Mouse (Mus musculus) embryonic facial prominence, embryonic 12.5 days (tissue): ENCODE data around the gene Lin7a. TPM values are rescaled to one million over a fixed set of nuclear protein-coding genes. Genes with fewer than 3 reads are reported as not detected.

Experiments used
- ATAC-seq: fragments of 200-750 bp; cut with Nextera tagmentation; 2 replicates; pipeline ENCODE4 v1.8.0; 2017; ENCODE audit not compliant: insufficient number of reproducible peaks, insufficient read depth, low FRiP score, low TSS enrichment
- H3K27ac ChIP-seq: fragments of 300-500 bp; sonication (generic); 2 replicates; pipeline ENCODE4 v1.5.1; 2016; ENCODE audit warnings: mild to moderate bottlenecking
- H3K27me3 ChIP-seq: fragments of 300-500 bp; sonication (generic); 2 replicates; pipeline ENCODE4 v1.6.1; 2016; ENCODE audit warnings: mild to moderate bottlenecking, moderate library complexity
- H3K36me3 ChIP-seq: fragments of 300-500 bp; sonication (generic); 2 replicates; pipeline ENCODE4 v1.6.1; 2016; ENCODE audit warnings: mild to moderate bottlenecking
- H3K4me1 ChIP-seq: fragments of 300-500 bp; sonication (generic); 2 replicates; pipeline ENCODE4 v1.6.1; 2016
- H3K4me2 ChIP-seq: fragments of 300-500 bp; sonication (generic); replicated peaks from 2 replicates; pipeline ENCODE4 v1.6.1; 2016; ENCODE audit warnings: mild to moderate bottlenecking, moderate library complexity
- H3K4me3 ChIP-seq: fragments of 300-500 bp; sonication (generic); 2 replicates; pipeline ENCODE4 v1.5.1; 2016; ENCODE audit warnings: mild to moderate bottlenecking
- H3K9ac ChIP-seq: fragments of 300-500 bp; sonication (generic); 2 replicates; pipeline ENCODE4 v1.6.1; 2016; ENCODE audit warnings: mild to moderate bottlenecking, moderate library complexity
- H3K9me3 ChIP-seq: fragments of 300-500 bp; sonication (generic); 2 replicates; pipeline ENCODE4 v1.6.1; 2016; ENCODE audit warnings: mild to moderate bottlenecking, moderate library complexity
- WGBS: fragments of 180-500 bp; shearing (Covaris S2); methylation state at CpG from one replicate; pipeline ENCODE4 v1.1.7; 2016; 5-methylcytosine and 5-hydroxymethylcytosine counted together
- polyA plus RNA-seq: library from polyadenylated mRNA; unstranded; fragments of >200 nt; fragmentation: Nextera tagmentation; extraction: Ambion mirVana; gene quantifications from 2 replicates; pipeline ENCODE4 v1.2.1, GENCODE M21; 2016

The Lin7a gene
- polyA plus RNA-seq, 1 experiment from 2014 or later: 9.9 TPM

- H3K4me3 ChIP-seq: no peak overlapping the region
- H3K36me3 ChIP-seq: no peaks in the 10 kb centered on the region
- H3K9me3 ChIP-seq: no peaks in the 10 kb centered on the region
- no peaks in the 10 kb centered on the region for H3K4me1 ChIP-seq
- no peak overlapping the region for H3K9ac ChIP-seq
- no peak overlapping the region for H3K27ac ChIP-seq
- no peak overlapping the region for H3K4me2 ChIP-seq
- WGBS: 81% methylated on average over 2 of the region's 2 CpGs
- H3K27me3 ChIP-seq: no peaks in the 10 kb centered on the region
- no peak for ATAC-seq
Observed at GRCm38 (mm10) chr10:107245961-107246460, 25.5 kb upstream of the Lin7a start.

DNA sequence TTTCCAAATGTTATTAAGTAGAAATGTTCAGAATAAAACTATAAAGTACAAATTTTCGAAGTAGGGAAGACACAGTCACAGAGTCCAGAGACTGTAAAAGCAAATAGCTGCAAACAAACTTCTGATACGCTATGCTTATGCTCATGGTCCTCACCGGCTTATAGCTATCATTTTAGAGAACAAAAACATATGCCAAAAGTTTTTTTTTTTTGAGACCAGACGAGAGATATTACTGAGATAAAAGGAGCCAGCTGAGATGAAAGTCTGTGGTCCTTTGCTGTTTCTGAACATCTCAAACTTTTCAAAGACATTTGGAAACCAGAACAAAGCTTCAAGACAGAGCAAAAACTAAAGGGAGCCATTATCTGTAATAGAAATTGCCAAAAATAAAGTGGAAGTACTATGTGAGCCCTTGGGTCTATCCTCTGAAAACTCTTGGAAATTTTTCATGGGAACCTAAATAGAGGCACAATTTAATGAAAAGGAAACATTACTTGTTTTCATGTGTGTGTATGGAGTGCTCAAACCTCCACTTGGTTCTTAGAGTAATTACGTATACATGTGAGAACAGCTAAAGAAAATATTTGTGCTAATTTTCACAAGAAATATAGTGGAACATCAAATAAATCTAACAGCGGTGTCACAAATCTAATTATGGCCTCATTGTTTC lies 24.4 kb upstream of the Lin7a start:
- Histone ChIP-seq H3K27me3 (no peaks in the 10 kb centered on the region), H3K27ac (no peak overlapping the region), H3K4me3 (no peak overlapping the region), H3K9ac (no peak overlapping the region), H3K4me2 (no peak overlapping the region), H3K36me3 (no peaks in the 10 kb centered on the region), H3K9me3 (no peaks in the 10 kb centered on the region), H3K4me1 (no peaks in the 10 kb centered on the region)
- WGBS: 71% methylated on average over 6 of the region's 6 CpGs
- ATAC-seq: no peak

GRCm38 (mm10) chr10:107248481-107248880 lies 23.0 kb upstream of the Lin7a start:
- ATAC-seq: no peak
- 88% methylated on average over 8 of the region's 8 CpGs for WGBS
- H3K9me3 ChIP-seq: no peaks in the 10 kb centered on the region
- no peak overlapping the region for H3K9ac ChIP-seq
- no peak overlapping the region for H3K27ac ChIP-seq
- no peak overlapping the region for H3K4me3 ChIP-seq
- no peaks in the 10 kb centered on the region for H3K27me3 ChIP-seq
- no peaks in the 10 kb centered on the region for H3K4me1 ChIP-seq
- no peak overlapping the region for H3K4me2 ChIP-seq
- H3K36me3 ChIP-seq: no peaks in the 10 kb centered on the region

GRCm38 (mm10) chr10:107249056-107249455 lies 22.4 kb upstream of the Lin7a start:
- no peaks in the 10 kb centered on the region for H3K4me1 ChIP-seq
- H3K27me3 ChIP-seq: no peaks in the 10 kb centered on the region
- ATAC-seq: no peak
- H3K27ac ChIP-seq: no peak overlapping the region
- H3K4me2 ChIP-seq: no peak overlapping the region
- no peaks in the 10 kb centered on the region for H3K9me3 ChIP-seq
- no peak overlapping the region for H3K9ac ChIP-seq
- no peaks in the 10 kb centered on the region for H3K36me3 ChIP-seq
- WGBS: 85% methylated on average over 7 of the region's 7 CpGs
- H3K4me3 ChIP-seq: no peak overlapping the region

DNA sequence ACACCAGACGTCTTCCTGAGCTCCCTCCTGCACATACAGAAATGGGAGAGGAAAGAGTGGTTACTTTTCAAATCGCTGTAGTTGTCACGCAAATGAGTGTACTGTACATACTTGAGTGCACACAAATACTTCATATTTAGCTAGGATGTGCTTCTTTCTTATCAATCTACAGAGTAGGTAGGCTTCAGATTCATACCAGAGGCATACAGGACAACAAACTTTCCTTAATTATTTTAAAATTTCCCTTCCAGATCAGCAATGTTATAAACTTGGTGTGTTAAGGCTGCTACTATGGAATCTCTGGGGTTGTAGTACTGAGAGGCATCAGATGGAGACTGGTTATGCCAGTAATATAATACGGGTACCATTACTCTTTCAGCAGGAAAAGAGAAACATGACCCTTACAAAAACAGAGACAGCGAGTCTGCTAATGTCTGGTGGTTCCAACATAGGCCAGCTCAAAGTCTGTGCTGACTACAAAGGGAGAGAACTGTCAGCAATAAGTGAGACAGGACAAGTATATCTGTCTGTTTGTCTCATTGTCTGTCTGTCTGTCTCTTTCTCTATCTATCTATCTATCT lies 21.8 kb upstream of the Lin7a start:
- H3K9me3 ChIP-seq: no peaks in the 10 kb centered on the region
- WGBS: 46% methylated on average over 5 of the region's 5 CpGs

GRCm38 (mm10) chr10:107250346-107251210 lies 20.9 kb upstream of the Lin7a start:
- Histone ChIP-seq H3K27ac (no peak overlapping the region), H3K9ac (no peak overlapping the region), H3K4me1 (no peaks in the 10 kb centered on the region), H3K36me3 (no peaks in the 10 kb centered on the region), H3K9me3 (no peaks in the 10 kb centered on the region), H3K27me3 (no peaks in the 10 kb centered on the region), H3K4me3 (no peak overlapping the region), H3K4me2 (no peak overlapping the region)
- ATAC-seq: no peak
- WGBS: 84% methylated on average over 7 of the region's 7 CpGs

More for the DNA sequence above, 21.8 kb upstream of the Lin7a start:
- Histone ChIP-seq H3K27me3 (no peaks in the 10 kb centered on the region), H3K4me2 (no peak overlapping the region), H3K27ac (no peak overlapping the region), H3K4me1 (no peaks in the 10 kb centered on the region), H3K4me3 (no peak overlapping the region), H3K9ac (no peak overlapping the region), H3K36me3 (no peaks in the 10 kb centered on the region)
- 0 out of 2 replicates have a peak, but pooled peaks have one; percentile 28 for ATAC-seq

- Histone ChIP-seq H3K9ac (no peak overlapping the region), H3K4me3 (no peak overlapping the region), H3K27ac (no peak overlapping the region), H3K4me1 (no peaks in the 10 kb centered on the region), H3K4me2 (no peak overlapping the region), H3K27me3 (no peaks in the 10 kb centered on the region), H3K36me3 (no peaks in the 10 kb centered on the region), H3K9me3 (no peaks in the 10 kb centered on the region)
- 81% methylated on average over 2 of the region's 2 CpGs for WGBS
- ATAC-seq: no peak
Observed at GRCm38 (mm10) chr10:107251271-107251670, 20.2 kb upstream of the Lin7a start.

DNA sequence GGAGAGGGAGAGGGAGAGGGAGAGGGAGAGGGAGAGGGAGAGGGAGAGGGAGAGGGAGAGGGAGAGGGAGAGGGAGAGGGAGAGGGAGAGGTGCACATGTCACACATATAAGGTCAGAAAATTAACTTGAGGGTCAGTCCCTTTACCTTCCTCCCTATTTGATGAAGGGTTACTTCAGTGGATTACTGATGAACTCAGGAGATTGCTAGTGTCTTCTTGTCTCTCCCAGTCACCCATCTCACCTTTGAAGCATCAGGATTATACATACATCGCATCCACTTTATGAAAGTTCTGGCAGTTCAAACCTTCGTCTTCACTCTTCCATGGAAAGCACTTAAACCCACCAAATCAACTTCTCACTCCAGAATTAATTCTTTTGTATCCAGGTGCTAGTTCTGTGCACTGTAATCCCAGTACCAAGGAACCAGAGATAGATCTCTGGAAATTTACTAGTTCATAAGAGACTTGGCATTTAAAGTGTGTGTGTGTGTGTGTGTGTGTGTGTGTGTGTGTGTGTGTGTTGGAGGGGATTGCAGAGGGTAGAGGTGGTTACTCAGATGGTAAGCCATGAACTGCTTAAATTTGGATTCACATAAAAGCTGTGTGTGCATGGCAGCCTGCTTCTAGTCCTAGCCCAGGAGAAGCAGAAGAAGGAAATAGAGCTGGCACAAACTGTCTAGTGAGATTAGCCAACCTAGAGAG lies 19.5 kb upstream of the Lin7a start:
- Histone ChIP-seq H3K4me3 (no peak overlapping the region), H3K27me3 (no peaks in the 10 kb centered on the region), H3K4me2 (no peak overlapping the region), H3K27ac (no peak overlapping the region), H3K36me3 (no peaks in the 10 kb centered on the region), H3K9ac (no peak overlapping the region), H3K9me3 (no peaks in the 10 kb centered on the region), H3K4me1 (no peaks in the 10 kb centered on the region)
- WGBS: 84% methylated on average over 2 of the region's 2 CpGs
- no peak for ATAC-seq

DNA sequence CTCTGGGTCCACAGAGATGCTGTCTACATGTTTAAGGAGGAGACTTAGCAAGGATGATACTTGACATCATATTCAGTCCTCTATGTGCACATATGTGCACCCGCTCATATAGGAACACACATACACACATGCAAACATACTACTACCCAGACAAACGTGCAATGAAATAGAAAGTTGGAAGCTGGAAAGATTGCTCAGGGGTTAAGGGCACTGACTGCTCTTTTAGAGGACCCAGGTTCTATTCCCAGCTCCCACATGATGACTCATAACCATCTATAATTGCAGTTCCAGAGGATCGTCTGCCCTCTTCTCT lies 19.0 kb upstream of the Lin7a start:
- no peak for ATAC-seq
- H3K9ac ChIP-seq: no peak overlapping the region
- H3K36me3 ChIP-seq: no peaks in the 10 kb centered on the region
- H3K4me2 ChIP-seq: no peak overlapping the region
- no peaks in the 10 kb centered on the region for H3K9me3 ChIP-seq
- WGBS: 88% methylated on average over 3 of the region's 3 CpGs
- H3K27ac ChIP-seq: no peak overlapping the region
- H3K4me1 ChIP-seq: no peaks in the 10 kb centered on the region
- H3K4me3 ChIP-seq: no peak overlapping the region
- H3K27me3 ChIP-seq: no peaks in the 10 kb centered on the region

DNA sequence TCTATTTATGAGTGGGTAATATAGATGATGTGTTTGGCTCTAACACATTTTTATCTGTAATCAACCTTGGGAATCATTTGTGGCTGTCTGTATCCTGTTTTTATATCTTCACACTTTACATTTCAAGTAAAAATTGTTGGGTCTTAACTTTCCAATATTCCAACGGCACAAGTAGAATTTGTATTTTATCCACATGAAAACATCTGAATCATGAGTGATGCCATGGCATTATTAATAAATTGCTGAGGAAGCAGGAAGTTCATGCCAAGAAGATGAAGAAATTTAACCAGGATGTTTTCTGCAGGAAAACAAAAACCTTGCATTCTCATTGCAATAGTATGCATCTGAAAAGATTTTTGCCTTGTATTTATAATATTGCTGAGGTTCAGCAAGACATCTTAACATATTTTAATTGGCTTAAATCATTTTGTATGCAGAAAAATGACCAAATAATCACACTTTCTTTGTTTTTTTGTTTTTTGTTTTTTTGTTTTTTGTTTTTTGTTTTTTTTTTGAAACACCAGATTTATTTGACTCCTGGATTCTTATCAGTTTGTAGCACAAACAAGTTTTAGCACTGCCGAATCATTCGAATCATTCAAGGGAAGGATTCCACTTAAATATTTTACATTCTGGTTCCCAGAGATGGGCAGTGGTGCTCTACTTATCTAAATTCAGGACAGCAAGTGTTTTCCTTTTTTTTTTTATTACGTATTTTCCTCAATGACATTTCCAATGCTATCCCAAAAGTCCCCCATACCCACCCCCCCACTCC lies 18.1 kb upstream of the Lin7a start:
- Histone ChIP-seq H3K27me3 (no peaks in the 10 kb centered on the region), H3K27ac (no peak overlapping the region), H3K9ac (no peak overlapping the region), H3K36me3 (no peaks in the 10 kb centered on the region), H3K4me1 (no peaks in the 10 kb centered on the region), H3K4me2 (no peak overlapping the region), H3K4me3 (no peak overlapping the region), H3K9me3 (no peaks in the 10 kb centered on the region)
- no peak for ATAC-seq
- WGBS: 90% methylated on average over 4 of the region's 4 CpGs

GRCm38 (mm10) chr10:107254656-107255055 lies 16.8 kb upstream of the Lin7a start:
- no peaks in the 10 kb centered on the region for H3K4me1 ChIP-seq
- H3K27me3 ChIP-seq: no peaks in the 10 kb centered on the region
- no peak for ATAC-seq
- H3K4me3 ChIP-seq: no peak overlapping the region
- H3K36me3 ChIP-seq: no peaks in the 10 kb centered on the region
- no peak overlapping the region for H3K27ac ChIP-seq
- H3K9ac ChIP-seq: no peak overlapping the region
- no peaks in the 10 kb centered on the region for H3K9me3 ChIP-seq
- no peak overlapping the region for H3K4me2 ChIP-seq
